Mouse (Mus musculus) liver, embryonic 11.5 days (tissue): ENCODE results near the gene Alg1. TPM values are rescaled to one million over a fixed set of nuclear protein-coding genes. Genes with fewer than 3 reads are reported as not detected.
A peak's percentile ranks its signal among the peaks of the same experiment; 100 is the strongest.

Experiments used
- ATAC-seq: fragments of 200-750 bp; cut with Nextera tagmentation; replicated peaks from 2 replicates; pipeline ENCODE4 v1.8.0; 2017; ENCODE audit warnings: moderate number of reproducible peaks, mild to moderate bottlenecking, moderate TSS enrichment, moderate library complexity; ENCODE audit not compliant: low FRiP score
- DNase-seq: peaks from one replicate; pipeline ENCODE4 v3.0.0-alpha.2; 2017; ENCODE audit warnings: low spot score
- H3K27ac ChIP-seq: fragments of 300-500 bp; sonication (generic); 2 replicates; pipeline ENCODE4 v1.5.1; 2014; ENCODE audit warnings: mild to moderate bottlenecking, low read depth, low read length, control low read depth
- H3K27me3 ChIP-seq: fragments of 300-500 bp; sonication (generic); replicated peaks from 2 replicates; pipeline ENCODE4 v1.6.1; 2014; ENCODE audit warnings: low read length, mixed read lengths; ENCODE audit not compliant: control insufficient read depth, insufficient read depth
- H3K36me3 ChIP-seq: fragments of 300-500 bp; sonication (generic); 2 replicates; pipeline ENCODE4 v1.6.1; 2014; ENCODE audit warnings: mild to moderate bottlenecking, low read length, moderate library complexity, mixed read lengths; ENCODE audit not compliant: control insufficient read depth, insufficient read depth
- H3K4me1 ChIP-seq: fragments of 300-500 bp; sonication (generic); replicated peaks from 2 replicates; pipeline ENCODE4 v1.6.1; 2014; ENCODE audit warnings: low read length, mixed read lengths; ENCODE audit not compliant: control insufficient read depth, insufficient read depth
- H3K4me2 ChIP-seq: fragments of 300-500 bp; sonication (generic); 2 replicates; pipeline ENCODE4 v1.6.1; 2014; ENCODE audit warnings: mild to moderate bottlenecking, control low read depth, moderate library complexity
- H3K4me3 ChIP-seq: fragments of 300-500 bp; sonication (generic); 2 replicates; pipeline ENCODE4 v1.5.1; 2014; ENCODE audit warnings: low read depth, low read length, control low read depth
- H3K9ac ChIP-seq: fragments of 300-500 bp; sonication (generic); 2 replicates; pipeline ENCODE4 v1.6.1; 2014; ENCODE audit warnings: low read depth, low read length, control low read depth
- H3K9me3 ChIP-seq: fragments of 300-500 bp; sonication (generic); 2 replicates; pipeline ENCODE4 v1.6.1; 2016; ENCODE audit warnings: low read length, inconsistent platforms, mixed read lengths; ENCODE audit not compliant: control insufficient read depth
- WGBS: fragments of 180-500 bp; shearing (Covaris S2); extraction: QIAGEN DNeasy Blood & Tissue Kit; methylation state at CpG from one replicate; pipeline ENCODE4 v1.1.7; 2014; 5-methylcytosine and 5-hydroxymethylcytosine counted together
- polyA plus RNA-seq: library from polyadenylated mRNA; unstranded; fragments of >200 nt; fragmentation: Nextera tagmentation; extraction: Ambion mirVana; gene quantifications from 2 replicates; pipeline ENCODE4 v1.2.1, GENCODE M21; 2014

Alg1 gene
- polyA plus RNA-seq, 1 experiment from 2014 or later, result 31.5 TPM

DNA sequence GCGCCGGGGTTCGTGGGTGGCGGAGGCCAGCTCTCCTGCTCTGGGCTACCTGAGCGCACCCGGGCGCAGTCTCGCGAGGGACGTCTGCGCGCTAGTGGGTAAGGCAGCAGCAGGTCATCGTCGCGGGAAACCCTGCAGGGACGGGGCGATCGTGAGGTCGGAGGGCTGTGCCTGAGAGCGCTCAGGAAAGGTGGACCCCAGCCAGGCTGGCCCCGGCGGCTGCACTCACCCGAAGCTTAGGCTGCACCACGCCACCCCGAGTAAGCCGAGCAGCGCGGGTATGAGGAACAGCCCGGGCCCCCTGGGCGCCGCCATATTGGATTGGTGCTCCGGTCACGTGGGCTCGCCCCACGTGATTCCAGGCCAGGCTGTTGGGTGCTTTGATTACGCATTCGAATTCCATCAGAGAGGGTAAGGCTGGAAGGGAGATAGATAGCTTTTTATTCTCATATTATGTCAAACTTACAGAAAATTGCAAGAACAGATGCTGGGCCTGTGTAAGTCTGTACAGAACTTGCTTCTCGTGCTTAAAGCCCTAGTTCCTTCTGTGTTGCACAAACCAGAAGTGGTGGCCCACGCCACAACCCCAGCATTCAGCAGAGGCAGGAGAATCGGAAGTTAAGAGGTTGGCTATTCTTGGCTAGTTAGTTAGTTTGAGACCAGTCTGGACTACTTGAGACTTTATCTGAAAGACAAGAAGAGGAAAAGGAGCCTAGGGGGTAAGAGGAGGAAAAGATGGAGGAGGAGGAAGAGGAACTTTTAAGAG lies 29.6 kb upstream of the Alg1 start, which contains the start of gene Nagpa:
Gene Nagpa (minus strand): TSS at position 345 of the 766 bp plus-strand sequence.
- Histone ChIP-seq H3K9me3 (no peaks in the 10 kb centered on the region), H3K27me3 (no peaks in the 10 kb centered on the region), H3K4me3 (peak within 1 kb of the TSS; percentile 90), H3K4me1 (no peaks in the 10 kb centered on the region; the same call in 1 of the 2 replicates), H3K9ac (peak within 1 kb of the TSS; percentile 74), H3K27ac (peak within 1 kb of the TSS; percentile 30), H3K4me2 (peak within 1 kb of the TSS; percentile 96), H3K36me3 (0 out of 2 replicates have a peak, but pooled peaks cover 8% of the 10 kb centered on the region)
- DNase-seq (peak; percentile 83), ATAC-seq (peak; percentile 85)
- WGBS, result 4% methylated on average over 40 of the region's 40 CpGs

DNA sequence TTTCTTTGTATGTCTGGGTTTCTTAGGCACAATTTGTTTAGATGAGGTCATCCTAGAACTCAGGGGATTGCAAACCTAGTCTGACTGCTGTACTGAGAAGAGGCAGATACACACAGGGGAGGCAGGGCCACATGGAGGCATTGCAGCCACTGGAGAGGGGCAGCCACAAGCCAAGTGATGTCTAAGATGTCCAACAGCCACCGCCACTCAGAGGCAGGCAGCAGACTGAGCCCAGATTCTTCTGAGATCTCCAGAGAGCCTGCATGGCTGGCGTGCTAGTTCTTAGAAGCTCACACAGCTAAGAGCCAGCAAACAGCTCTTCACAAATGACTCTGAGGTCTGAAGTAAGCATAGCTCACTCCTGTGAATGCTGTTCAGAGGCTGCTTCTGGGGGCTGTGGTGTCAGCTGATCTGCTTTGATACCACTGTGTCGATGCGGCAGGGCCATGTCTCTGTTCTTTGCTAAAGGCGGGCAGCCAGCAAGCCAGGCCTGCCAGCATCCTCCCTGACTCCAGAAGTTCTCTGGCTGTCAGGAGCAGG lies 27.9 kb upstream of the Alg1 start:
- no peak overlapping the region for H3K4me2 ChIP-seq
- no peak for ATAC-seq
- H3K4me3 ChIP-seq, result no peak overlapping the region
- no peaks in the 10 kb centered on the region for H3K9me3 ChIP-seq
- H3K36me3 ChIP-seq, result 0 out of 2 replicates have a peak, but pooled peaks cover 3% of the 10 kb centered on the region
- WGBS, result 81% methylated on average over 5 of the region's 5 CpGs
- no peak for DNase-seq
- H3K27me3 ChIP-seq, result no peaks in the 10 kb centered on the region
- no peaks in the 10 kb centered on the region; the same call in 1 of the 2 replicates for H3K4me1 ChIP-seq
- no peak overlapping the region for H3K27ac ChIP-seq
- H3K9ac ChIP-seq, result no peak overlapping the region

- Histone ChIP-seq H3K4me1 (no peaks in the 10 kb centered on the region; the same call in 1 of the 2 replicates), H3K9me3 (no peaks in the 10 kb centered on the region), H3K4me3 (no peak overlapping the region), H3K4me2 (no peak overlapping the region), H3K36me3 (0 out of 2 replicates have a peak, but pooled peaks cover 3% of the 10 kb centered on the region), H3K27me3 (no peaks in the 10 kb centered on the region), H3K9ac (no peak overlapping the region), H3K27ac (no peak overlapping the region)
- no peak for DNase-seq
- no peak for ATAC-seq
- WGBS, result 71% methylated on average over 5 of the region's 5 CpGs
Measured at GRCm38 (mm10) chr16:5206051-5206450, 27.4 kb upstream of the Alg1 start.

DNA sequence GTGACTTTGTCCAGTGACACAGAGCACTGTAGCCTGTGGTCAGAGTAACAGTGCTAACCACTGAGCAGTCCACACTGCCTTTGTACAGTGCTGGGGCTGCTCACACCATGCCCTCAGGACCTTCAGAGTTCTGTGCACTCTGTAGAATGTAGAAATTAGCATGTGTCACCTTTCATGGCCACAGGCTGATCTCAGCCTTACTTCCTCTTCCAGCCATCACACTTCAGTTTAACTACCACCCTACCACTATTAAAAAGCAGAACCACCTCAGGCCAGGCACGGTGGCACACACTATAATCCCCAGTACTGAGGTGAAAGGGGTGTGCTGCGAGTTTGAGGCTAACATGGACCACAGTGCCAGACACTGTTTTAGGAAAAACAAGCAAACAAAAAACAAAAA lies 23.1 kb upstream of the Alg1 start:
- WGBS, result 48% methylated on average over 2 of the region's 2 CpGs
- H3K4me3 ChIP-seq, result no peak overlapping the region
- no peaks in the 10 kb centered on the region for H3K36me3 ChIP-seq
- H3K4me1 ChIP-seq, result no peaks in the 10 kb centered on the region
- DNase-seq, result no peak
- no peak for ATAC-seq
- H3K4me2 ChIP-seq, result no peak overlapping the region
- no peaks in the 10 kb centered on the region for H3K27me3 ChIP-seq
- no peak overlapping the region for H3K27ac ChIP-seq
- H3K9me3 ChIP-seq, result no peaks in the 10 kb centered on the region
- no peak overlapping the region for H3K9ac ChIP-seq

GRCm38 (mm10) chr16:5212150-5212549 lies 21.3 kb upstream of the Alg1 start:
- Histone ChIP-seq H3K4me1 (no peaks in the 10 kb centered on the region), H3K36me3 (no peaks in the 10 kb centered on the region), H3K27ac (no peak overlapping the region), H3K4me2 (no peak overlapping the region), H3K9ac (no peak overlapping the region), H3K27me3 (no peaks in the 10 kb centered on the region), H3K9me3 (no peaks in the 10 kb centered on the region), H3K4me3 (no peak overlapping the region)
- ATAC-seq, result no peak
- WGBS, result 77% methylated on average over 3 of the region's 3 CpGs
- no peak for DNase-seq

GRCm38 (mm10) chr16:5214126-5214525 lies 19.3 kb upstream of the Alg1 start:
- no peaks in the 10 kb centered on the region for H3K4me1 ChIP-seq
- no peaks in the 10 kb centered on the region for H3K27me3 ChIP-seq
- H3K9me3 ChIP-seq, result no peaks in the 10 kb centered on the region
- no peak for DNase-seq
- ATAC-seq, result no peak
- no peak overlapping the region for H3K4me3 ChIP-seq
- no peak overlapping the region for H3K9ac ChIP-seq
- no peaks in the 10 kb centered on the region for H3K36me3 ChIP-seq
- no peak overlapping the region for H3K27ac ChIP-seq
- WGBS, result 91% methylated on average over 2 of the region's 2 CpGs
- no peak overlapping the region for H3K4me2 ChIP-seq

DNA sequence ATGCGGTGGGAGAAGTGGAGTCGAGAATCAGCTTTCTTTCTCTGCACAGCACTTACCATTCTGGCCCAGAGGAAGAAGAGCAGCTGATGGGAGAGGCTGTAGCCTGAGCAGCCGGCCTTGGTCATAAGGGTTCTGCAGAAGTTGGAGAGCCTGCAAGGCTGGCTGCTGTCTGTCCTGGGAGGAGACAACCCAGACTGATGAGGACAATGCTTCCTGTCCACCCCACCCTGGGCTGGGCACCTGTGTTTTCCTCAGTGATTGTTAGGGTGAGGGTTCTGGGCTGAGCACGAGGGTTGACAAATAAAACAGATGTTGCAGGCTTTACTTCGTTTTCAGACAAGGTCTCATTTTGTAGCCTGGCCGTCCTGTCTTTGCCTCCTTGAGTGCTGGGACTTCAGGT lies 16.7 kb upstream of the Alg1 start:
- H3K9ac ChIP-seq, result no peak overlapping the region
- H3K4me1 ChIP-seq, result no peaks in the 10 kb centered on the region
- 60% methylated on average over 6 of the region's 6 CpGs for WGBS
- no peak overlapping the region for H3K4me2 ChIP-seq
- H3K4me3 ChIP-seq, result no peak overlapping the region
- DNase-seq (no peak), ATAC-seq (no peak)
- no peaks in the 10 kb centered on the region for H3K36me3 ChIP-seq
- no peak overlapping the region for H3K27ac ChIP-seq
- H3K27me3 ChIP-seq, result no peaks in the 10 kb centered on the region
- H3K9me3 ChIP-seq, result no peaks in the 10 kb centered on the region

- no peak overlapping the region for H3K27ac ChIP-seq
- 69% methylated on average over 5 of the region's 5 CpGs for WGBS
Measured at GRCm38 (mm10) chr16:5217341-5218133, 15.9 kb upstream of the Alg1 start.

More at GRCm38 (mm10) chr16:5217341-5218133, 15.9 kb upstream of the Alg1 start:
- DNase-seq (no peak), ATAC-seq (no peak)
- no peak overlapping the region for H3K4me2 ChIP-seq
- no peak overlapping the region for H3K9ac ChIP-seq
- no peaks in the 10 kb centered on the region for H3K4me1 ChIP-seq
- no peaks in the 10 kb centered on the region for H3K36me3 ChIP-seq
- H3K4me3 ChIP-seq, result no peak overlapping the region
- no peaks in the 10 kb centered on the region for H3K27me3 ChIP-seq
- H3K9me3 ChIP-seq, result no peaks in the 10 kb centered on the region
